Mouse (Mus musculus) liver, adult 2 months (tissue): ENCODE results near the gene Slc39a8.

ENCODE experiments used
- CTCF ChIP-seq: fragments of 200-500 bp; IDR thresholded peaks from 2 replicates; pipeline ENCODE4 v1.5.1; 2011; ENCODE audit warnings: low read depth, low read length, control low read depth
- POLR2A ChIP-seq: fragments of 200-500 bp; IDR thresholded peaks from 2 replicates; pipeline ENCODE4 v1.6.1; 2011; ENCODE audit warnings: low read length, control low read depth; ENCODE audit not compliant: insufficient read depth; ENCODE audit errors: extremely low read depth

GRCm38 (mm10) chr3:135862804-135863203, 37.7 kb downstream of the Slc39a8 start:
- TF ChIP-seq POLR2A (no peak), CTCF (peak; percentile 20; the same call in 1 of the 2 replicates)
